In genomic region chr14:79916960-79917848, GRCm38 (mm10) we compare ENCODE assay signal across 10 mouse cellular contexts.
DNase-seq lines count a peak whose midpoint lies in the region; ATAC-seq and TF ChIP-seq lines count a peak whose summit lies in the region.
"Had no signal": no experiment of that assay in that cellular context is flagged by ENCODE, and none has a peak within 500 bp of the region (broad histone marks: within the 10 kb centered on the region; RNA-seq: fewer than 3 reads in every experiment).

No protein-coding gene starts in this region.

- ATAC-seq in forebrain, embryonic 14.5 days, result peak; percentile 88; the same call in 1 of the 2 replicates
- no peak for ATAC-seq in midbrain, postnatal 0 days (ENCODE audit: low FRiP score)
- ATAC-seq in midbrain, embryonic 11.5 days (ENCODE audit: low FRiP score), result no peak
- ATAC-seq in megakaryocyte, adult 5-6 weeks (ENCODE audit: poor library complexity, severe bottlenecking), result no peak
- ATAC-seq: CD4-positive, CD25-positive, alpha-beta regulatory T cell, adult 4 months had no signal

- no peak overlapping the region for H3K4me2 ChIP-seq in forebrain, embryonic 14.5 days (ENCODE audit: low read length)
- H3K4me2 ChIP-seq in midbrain, postnatal 0 days (ENCODE audit: low read depth, low read length, poor library complexity, severe bottlenecking), result no peak overlapping the region
- no peak overlapping the region for H3K4me2 ChIP-seq in midbrain, embryonic 11.5 days
- H3K4me2 ChIP-seq: heart, embryonic 13.5 days had no signal

- no peak overlapping the region for H3K9ac ChIP-seq in forebrain, embryonic 14.5 days (ENCODE audit: low read length)
- H3K9ac ChIP-seq in midbrain, postnatal 0 days (replicated peaks; ENCODE audit: low read length, poor library complexity, severe bottlenecking), result no peak overlapping the region
- H3K9ac ChIP-seq in midbrain, embryonic 11.5 days (ENCODE audit: low read length), result no peak overlapping the region
- H3K9ac ChIP-seq: heart, embryonic 13.5 days had no signal

- no peaks in the 10 kb centered on the region for H3K27me3 ChIP-seq in forebrain, embryonic 14.5 days (replicated peaks; ENCODE audit: control insufficient read depth, insufficient read depth, low read length)
- no peaks in the 10 kb centered on the region for H3K27me3 ChIP-seq in forebrain, embryonic 10.5 days (ENCODE audit: poor library complexity, severe bottlenecking)
- no peaks in the 10 kb centered on the region; the same call in 1 of the 2 replicates for H3K27me3 ChIP-seq in midbrain, postnatal 0 days (ENCODE audit: insufficient read depth, low read length)
- H3K27me3 ChIP-seq in midbrain, embryonic 11.5 days (ENCODE audit: control insufficient read depth, insufficient read depth, low read length), result no peaks in the 10 kb centered on the region
- no peaks in the 10 kb centered on the region for H3K27me3 ChIP-seq in embryonic facial prominence, embryonic 10.5 days (replicated peaks; ENCODE audit: low read depth, poor library complexity, severe bottlenecking)
- H3K27me3 ChIP-seq: heart, embryonic 13.5 days had no signal

- WGBS in forebrain, embryonic 14.5 days, result 66% methylated on average over 9 of the region's 9 CpGs
- 86% methylated on average over 9 of the region's 9 CpGs for WGBS in forebrain, embryonic 10.5 days
- 75% methylated on average over 9 of the region's 9 CpGs for WGBS in midbrain, postnatal 0 days
- 78% methylated on average over 9 of the region's 9 CpGs for WGBS in midbrain, embryonic 11.5 days
- 85% methylated on average over 9 of the region's 9 CpGs for WGBS in embryonic facial prominence, embryonic 10.5 days

- no peak overlapping the region for H3K4me3 ChIP-seq in forebrain, embryonic 14.5 days (ENCODE audit: low read depth, low read length)
- H3K4me3 ChIP-seq in forebrain, embryonic 10.5 days, result no peak overlapping the region
- H3K4me3 ChIP-seq in midbrain, postnatal 0 days (ENCODE audit: low read depth, low read length), result no peak overlapping the region
- no peak overlapping the region for H3K4me3 ChIP-seq in midbrain, embryonic 11.5 days (ENCODE audit: low read depth, low read length)
- H3K4me3 ChIP-seq in embryonic facial prominence, embryonic 10.5 days, result no peak overlapping the region
- H3K4me3 ChIP-seq: heart, embryonic 13.5 days had no signal

- H3K27ac ChIP-seq in forebrain, embryonic 14.5 days (ENCODE audit: low read depth, low read length), result peak overlapping the region; percentile 65
- H3K27ac ChIP-seq in forebrain, embryonic 10.5 days, result no peak overlapping the region
- H3K27ac ChIP-seq in midbrain, postnatal 0 days (ENCODE audit: low read depth, low read length), result no peak overlapping the region
- no peak overlapping the region for H3K27ac ChIP-seq in midbrain, embryonic 11.5 days (ENCODE audit: low read depth, low read length)
- H3K27ac ChIP-seq in embryonic facial prominence, embryonic 10.5 days (replicated peaks), result no peak overlapping the region
- H3K27ac ChIP-seq: heart, embryonic 13.5 days had no signal

- TF ChIP-seq CTCF in midbrain, postnatal 0 days (IDR thresholded peaks at IDR 0.05), result no peak

- DNase-seq in forebrain, embryonic 14.5 days (ENCODE audit: low spot score), result peak; percentile 85
- no peak for DNase-seq in forebrain, embryonic 10.5 days (ENCODE audit: extremely low spot score, low spot score)
- peak; percentile 53 for DNase-seq in midbrain, postnatal 0 days (ENCODE audit: low spot score)
- no peak for DNase-seq in midbrain, embryonic 11.5 days (ENCODE audit: low spot score, missing footprints)
- DNase-seq in kidney, postnatal 4 days, result peak; percentile 56 to 68
- no peak for DNase-seq in thymus, adult 18-20 months
- no peak for DNase-seq in embryonic facial prominence, embryonic 10.5 days (ENCODE audit: low spot score)

- H3K4me1 ChIP-seq in forebrain, embryonic 14.5 days (ENCODE audit: control insufficient read depth, insufficient read depth, low read length), result peaks cover 6% of the 10 kb centered on the region; the same call in 1 of the 2 replicates
- no peaks in the 10 kb centered on the region for H3K4me1 ChIP-seq in forebrain, embryonic 10.5 days
- H3K4me1 ChIP-seq in midbrain, postnatal 0 days (ENCODE audit: insufficient read depth, low read length), result peaks cover 2% of the 10 kb centered on the region; the same call in 1 of the 2 replicates
- H3K4me1 ChIP-seq in midbrain, embryonic 11.5 days (ENCODE audit: control insufficient read depth, insufficient read depth, low read length), result no peaks in the 10 kb centered on the region
- H3K4me1 ChIP-seq in embryonic facial prominence, embryonic 10.5 days, result no peaks in the 10 kb centered on the region
- H3K4me1 ChIP-seq: heart, embryonic 13.5 days had no signal

- no peaks in the 10 kb centered on the region for H3K36me3 ChIP-seq in forebrain, embryonic 14.5 days (ENCODE audit: control insufficient read depth, insufficient read depth, low read length)
- H3K36me3 ChIP-seq in forebrain, embryonic 10.5 days (replicated peaks), result no peaks in the 10 kb centered on the region
- no peaks in the 10 kb centered on the region for H3K36me3 ChIP-seq in midbrain, postnatal 0 days (ENCODE audit: insufficient read depth, low read length)
- no peaks in the 10 kb centered on the region for H3K36me3 ChIP-seq in midbrain, embryonic 11.5 days (ENCODE audit: control insufficient read depth, insufficient read depth, low read length)
- H3K36me3 ChIP-seq in embryonic facial prominence, embryonic 10.5 days (replicated peaks), result no peaks in the 10 kb centered on the region
- H3K36me3 ChIP-seq: heart, embryonic 13.5 days had no signal

- H3K9me3 ChIP-seq in forebrain, embryonic 14.5 days (replicated peaks; ENCODE audit: control insufficient read depth, low read length), result no peaks in the 10 kb centered on the region
- no peaks in the 10 kb centered on the region for H3K9me3 ChIP-seq in forebrain, embryonic 10.5 days
- no peaks in the 10 kb centered on the region for H3K9me3 ChIP-seq in midbrain, postnatal 0 days (ENCODE audit: low read length)
- no peaks in the 10 kb centered on the region for H3K9me3 ChIP-seq in midbrain, embryonic 11.5 days (ENCODE audit: control insufficient read depth, low read length)
- H3K9me3 ChIP-seq in embryonic facial prominence, embryonic 10.5 days, result no peaks in the 10 kb centered on the region
- H3K9me3 ChIP-seq: heart, embryonic 13.5 days had no signal

Comparison
In these comparisons a context has a peak if more than half of its experiments do, and no peak if none do; other contexts are left out.
1. DNase-seq: peak in forebrain, embryonic 14.5 days (single experiment), midbrain, postnatal 0 days (single experiment) and kidney, postnatal 4 days (2 of 2); none in forebrain, embryonic 10.5 days (single experiment), midbrain, embryonic 11.5 days (single experiment), thymus, adult 18-20 months (0 of 2) and embryonic facial prominence, embryonic 10.5 days (single experiment).